In the genomic region with DNA sequence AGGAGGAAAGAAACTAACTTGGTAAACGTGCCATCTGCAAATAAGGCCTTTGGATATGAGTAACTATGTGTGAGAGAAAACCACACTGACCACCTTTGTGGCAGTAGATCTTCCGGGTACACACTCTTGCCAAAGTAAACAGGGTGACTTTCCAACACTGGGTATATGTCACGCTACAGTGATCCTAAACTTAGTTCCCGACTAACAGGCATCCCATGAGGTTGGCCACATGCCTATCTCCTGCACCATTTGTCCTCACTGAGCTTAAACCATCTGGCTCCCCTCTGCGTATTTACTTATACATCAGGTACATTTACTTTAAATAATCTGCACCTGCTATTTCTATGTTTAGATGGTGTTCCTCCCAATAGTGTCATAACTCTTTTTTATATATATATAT, we compare ENCODE assay signal across 19 mouse cellular contexts.
DNase-seq lines count a peak whose midpoint lies in the region; ATAC-seq lines count a peak whose summit lies in the region.
"Had no signal": no experiment of that assay in that cellular context is flagged by ENCODE, and none has a peak within 500 bp of the region (broad histone marks: within the 10 kb centered on the region; RNA-seq: fewer than 3 reads in every experiment).

No protein-coding gene starts in this region.

- no peak for ATAC-seq in activated CD4-positive, CD25-positive, alpha-beta regulatory T cell, adult 4 months
- ATAC-seq: forebrain, embryonic 16.5 days; hindbrain, embryonic 16.5 days; intestine, embryonic 15.5 days; liver, postnatal 0 days; lung, postnatal 0 days had no signal

- peak; percentile 3 for DNase-seq in kidney, postnatal 14 days
- no peak for DNase-seq in kidney, postnatal 4 days
- peak; percentile 69 for DNase-seq in brain, adult 2 months (ENCODE audit: low read depth, low spot score)
- peak; percentile 17 for DNase-seq in cerebellum, adult 11 months
- DNase-seq in cerebellum, adult 9-11 months, result peak; percentile 41
- DNase-seq in lung, postnatal 10 days, result no peak
- DNase-seq: adrenal gland, postnatal 10 days; gastrocnemius, postnatal 14 days; heart, adult 11 months; heart, postnatal 10 days; liver, postnatal 0 days; right cerebral cortex, adult 18-20 months; thymus, adult 2 months; thymus, postnatal 4 days had no signal

Comparison
In these comparisons a context has a peak if more than half of its experiments do, and no peak if none do; other contexts are left out.
1. DNase-seq: peak in kidney, postnatal 14 days (single experiment), brain, adult 2 months (single experiment), cerebellum, adult 11 months (single experiment) and cerebellum, adult 9-11 months (single experiment); none in kidney, postnatal 4 days (0 of 2) and lung, postnatal 10 days (single experiment).